Mouse (Mus musculus): ENCODE results near the gene Slc44a5. TPM values are rescaled to one million over a fixed set of nuclear protein-coding genes. Genes with fewer than 3 reads are reported as not detected.
A peak's percentile ranks its signal among the peaks of the same experiment; 100 is the strongest.

Slc44a5 gene
- polyA plus RNA-seq, 1 experiment: 0.12 TPM

DNA sequence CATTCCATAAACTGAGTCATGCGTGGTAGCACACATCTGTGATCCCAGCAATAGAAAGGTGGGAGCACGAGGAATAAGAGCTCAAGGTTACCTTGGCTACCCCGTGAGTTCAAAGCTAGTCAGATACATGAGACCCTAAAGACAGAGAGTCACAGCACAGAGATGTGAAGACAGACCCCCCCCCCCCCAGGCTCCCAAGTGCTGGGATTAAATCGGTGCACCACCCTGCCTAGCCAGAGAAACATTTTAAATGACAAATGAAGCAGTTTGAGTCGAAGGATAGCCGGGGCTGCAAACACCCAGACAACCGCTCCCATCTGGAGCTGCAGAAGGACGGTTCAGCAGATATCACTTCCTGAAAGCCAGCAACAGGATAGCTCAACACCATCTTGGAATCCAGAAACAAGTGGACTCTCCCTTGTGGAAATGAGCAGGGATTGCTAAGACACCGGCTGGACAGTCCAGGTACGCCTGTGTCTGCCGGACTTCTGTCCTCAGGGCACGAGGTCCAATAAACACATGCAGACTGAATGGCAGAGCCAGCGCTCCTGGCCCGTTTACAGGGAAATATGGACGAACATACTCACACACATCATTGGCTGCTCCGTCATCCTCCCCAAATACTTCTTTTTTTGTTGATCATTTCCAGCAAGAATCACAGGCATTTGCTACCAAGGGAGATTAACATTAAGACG lies 36.0 kb upstream of the Slc44a5 start:
- H3K27ac ChIP-seq (ENCODE audit: insufficient read depth, low read length): no peak overlapping the region

GRCm38 (mm10) chr3:153940021-153940420 lies 33.2 kb upstream of the Slc44a5 start:
- H3K36me3 ChIP-seq (ENCODE audit: control insufficient read depth, insufficient read depth, low read length, poor library complexity, severe bottlenecking): peaks cover 14% of the 10 kb centered on the region
- TF ChIP-seq CTCF (IDR thresholded peaks at IDR 0.05; ENCODE audit: low read depth, low read length) (no peak), EP300 (IDR thresholded peaks at IDR 0.05; ENCODE audit: insufficient read depth, low read depth, low read length) (no peak), POLR2A (IDR thresholded peaks at IDR 0.05; ENCODE audit: insufficient read depth, low read length) (no peak)
- no peak overlapping the region for H3K4me3 ChIP-seq (ENCODE audit: low read depth, low read length)
- H3K9me3 ChIP-seq (replicated peaks; ENCODE audit: control insufficient read depth, insufficient read depth, low read length, poor library complexity, severe bottlenecking): no peaks in the 10 kb centered on the region
- H3K27me3 ChIP-seq (ENCODE audit: control insufficient read depth, insufficient read depth, low read length, poor library complexity, severe bottlenecking): no peaks in the 10 kb centered on the region
- no peak overlapping the region for H3K27ac ChIP-seq (ENCODE audit: insufficient read depth, low read length)
- H3K9ac ChIP-seq (ENCODE audit: low read depth, poor library complexity, severe bottlenecking): no peak overlapping the region
- peaks cover 5% of the 10 kb centered on the region for H3K4me1 ChIP-seq (ENCODE audit: control insufficient read depth, insufficient read depth, low read length)

More for the DNA sequence above, 36.0 kb upstream of the Slc44a5 start:
- no peak for TF ChIP-seq CTCF (IDR thresholded peaks at IDR 0.05; ENCODE audit: low read depth, low read length)
- TF ChIP-seq EP300 (IDR thresholded peaks at IDR 0.05; ENCODE audit: insufficient read depth, low read depth, low read length): no peak
- TF ChIP-seq POLR2A (IDR thresholded peaks at IDR 0.05; ENCODE audit: insufficient read depth, low read length): no peak
- no peaks in the 10 kb centered on the region for H3K27me3 ChIP-seq (ENCODE audit: control insufficient read depth, insufficient read depth, low read length, poor library complexity, severe bottlenecking)
- H3K4me1 ChIP-seq (ENCODE audit: control insufficient read depth, insufficient read depth, low read length): peaks cover 5% of the 10 kb centered on the region
- H3K9ac ChIP-seq (ENCODE audit: low read depth, poor library complexity, severe bottlenecking): no peak overlapping the region
- H3K9me3 ChIP-seq (replicated peaks; ENCODE audit: control insufficient read depth, insufficient read depth, low read length, poor library complexity, severe bottlenecking): no peaks in the 10 kb centered on the region
- H3K36me3 ChIP-seq (ENCODE audit: control insufficient read depth, insufficient read depth, low read length, poor library complexity, severe bottlenecking): peaks cover 16% of the 10 kb centered on the region
- H3K4me3 ChIP-seq (ENCODE audit: low read depth, low read length): no peak overlapping the region

DNA sequence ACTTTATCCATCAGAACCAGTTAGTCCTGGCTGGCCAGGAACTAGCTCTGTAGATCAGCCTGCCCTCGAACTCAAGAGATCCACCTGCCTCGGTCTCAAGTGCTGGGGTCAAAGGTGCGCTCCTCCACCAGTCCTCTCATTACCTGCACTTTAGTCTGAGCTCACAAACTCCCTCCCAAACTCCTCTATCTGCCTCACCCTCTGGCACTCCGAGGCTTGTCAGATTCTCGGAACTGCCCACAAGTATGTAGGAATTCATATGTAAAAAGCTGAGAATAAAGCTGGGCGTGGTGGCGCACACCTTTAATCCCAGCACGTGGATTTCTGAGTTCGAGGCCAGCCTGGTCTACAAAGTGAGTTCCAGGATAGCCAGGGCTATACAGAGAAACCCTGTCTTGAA lies 32.8 kb upstream of the Slc44a5 start:
- H3K9ac ChIP-seq (ENCODE audit: low read depth, poor library complexity, severe bottlenecking): no peak overlapping the region
- no peak overlapping the region for H3K27ac ChIP-seq (ENCODE audit: insufficient read depth, low read length)
- H3K4me3 ChIP-seq (ENCODE audit: low read depth, low read length): no peak overlapping the region
- no peaks in the 10 kb centered on the region for H3K9me3 ChIP-seq (replicated peaks; ENCODE audit: control insufficient read depth, insufficient read depth, low read length, poor library complexity, severe bottlenecking)
- peaks cover 5% of the 10 kb centered on the region for H3K4me1 ChIP-seq (ENCODE audit: control insufficient read depth, insufficient read depth, low read length)
- TF ChIP-seq CTCF (IDR thresholded peaks at IDR 0.05; ENCODE audit: low read depth, low read length): no peak
- no peak for TF ChIP-seq EP300 (IDR thresholded peaks at IDR 0.05; ENCODE audit: insufficient read depth, low read depth, low read length)
- TF ChIP-seq POLR2A (IDR thresholded peaks at IDR 0.05; ENCODE audit: insufficient read depth, low read length): no peak
- H3K36me3 ChIP-seq (ENCODE audit: control insufficient read depth, insufficient read depth, low read length, poor library complexity, severe bottlenecking): peaks cover 14% of the 10 kb centered on the region
- H3K27me3 ChIP-seq (ENCODE audit: control insufficient read depth, insufficient read depth, low read length, poor library complexity, severe bottlenecking): no peaks in the 10 kb centered on the region

DNA sequence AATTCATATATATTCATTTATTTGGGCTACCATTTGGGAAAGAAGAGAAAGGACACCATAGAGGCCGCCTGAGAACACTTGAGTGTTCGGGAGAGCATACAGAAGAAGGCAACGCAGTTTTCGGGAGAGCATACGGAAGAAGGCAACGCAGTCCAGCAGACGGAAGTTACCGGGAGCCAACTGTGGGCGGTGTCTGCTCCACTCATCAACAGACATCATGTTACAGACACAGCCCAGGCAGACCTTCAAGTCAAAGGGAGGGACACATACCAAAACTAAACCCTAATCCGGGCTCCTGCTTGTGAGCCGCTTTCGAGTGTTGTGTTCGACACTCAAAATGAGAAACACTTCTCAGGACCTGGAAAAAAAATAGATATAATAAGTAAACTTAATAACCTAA lies 31.6 kb upstream of the Slc44a5 start:
- Histone ChIP-seq H3K9me3 (replicated peaks; ENCODE audit: control insufficient read depth, insufficient read depth, low read length, poor library complexity, severe bottlenecking) (no peaks in the 10 kb centered on the region), H3K9ac (ENCODE audit: low read depth, poor library complexity, severe bottlenecking) (no peak overlapping the region), H3K4me3 (ENCODE audit: low read depth, low read length) (no peak overlapping the region), H3K27ac (ENCODE audit: insufficient read depth, low read length) (no peak overlapping the region), H3K27me3 (ENCODE audit: control insufficient read depth, insufficient read depth, low read length, poor library complexity, severe bottlenecking) (no peaks in the 10 kb centered on the region), H3K36me3 (ENCODE audit: control insufficient read depth, insufficient read depth, low read length, poor library complexity, severe bottlenecking) (peaks cover 12% of the 10 kb centered on the region), H3K4me1 (ENCODE audit: control insufficient read depth, insufficient read depth, low read length) (peaks cover 5% of the 10 kb centered on the region)
- TF ChIP-seq POLR2A (IDR thresholded peaks at IDR 0.05; ENCODE audit: insufficient read depth, low read length) (no peak), EP300 (IDR thresholded peaks at IDR 0.05; ENCODE audit: insufficient read depth, low read depth, low read length) (no peak), CTCF (IDR thresholded peaks at IDR 0.05; ENCODE audit: low read depth, low read length) (no peak)

GRCm38 (mm10) chr3:153943003-153943640 lies 30.1 kb upstream of the Slc44a5 start:
- H3K4me3 ChIP-seq (ENCODE audit: low read depth, low read length): no peak overlapping the region
- no peaks in the 10 kb centered on the region for H3K27me3 ChIP-seq (ENCODE audit: control insufficient read depth, insufficient read depth, low read length, poor library complexity, severe bottlenecking)
- TF ChIP-seq POLR2A (IDR thresholded peaks at IDR 0.05; ENCODE audit: insufficient read depth, low read length) (no peak), CTCF (IDR thresholded peaks at IDR 0.05; ENCODE audit: low read depth, low read length) (no peak), EP300 (IDR thresholded peaks at IDR 0.05; ENCODE audit: insufficient read depth, low read depth, low read length) (no peak)
- H3K9me3 ChIP-seq (replicated peaks; ENCODE audit: control insufficient read depth, insufficient read depth, low read length, poor library complexity, severe bottlenecking): no peaks in the 10 kb centered on the region
- peaks cover 5% of the 10 kb centered on the region for H3K36me3 ChIP-seq (ENCODE audit: control insufficient read depth, insufficient read depth, low read length, poor library complexity, severe bottlenecking)
- H3K9ac ChIP-seq (ENCODE audit: low read depth, poor library complexity, severe bottlenecking): peak overlapping the region; percentile 64; the same call in 1 of the 2 replicates
- H3K4me1 ChIP-seq (ENCODE audit: control insufficient read depth, insufficient read depth, low read length): peaks cover 3% of the 10 kb centered on the region
- no peak overlapping the region for H3K27ac ChIP-seq (ENCODE audit: insufficient read depth, low read length)

- H3K9me3 ChIP-seq (replicated peaks; ENCODE audit: control insufficient read depth, insufficient read depth, low read length, poor library complexity, severe bottlenecking): no peaks in the 10 kb centered on the region
- no peaks in the 10 kb centered on the region for H3K27me3 ChIP-seq (ENCODE audit: control insufficient read depth, insufficient read depth, low read length, poor library complexity, severe bottlenecking)
- peaks cover 3% of the 10 kb centered on the region for H3K4me1 ChIP-seq (ENCODE audit: control insufficient read depth, insufficient read depth, low read length)
- peak overlapping the region; percentile 64 for H3K9ac ChIP-seq (ENCODE audit: low read depth, poor library complexity, severe bottlenecking)
- no peak overlapping the region for H3K27ac ChIP-seq (ENCODE audit: insufficient read depth, low read length)
- H3K36me3 ChIP-seq (ENCODE audit: control insufficient read depth, insufficient read depth, low read length, poor library complexity, severe bottlenecking): peaks cover under 1% of the 10 kb centered on the region; the same call in 1 of the 2 replicates
- TF ChIP-seq POLR2A (IDR thresholded peaks at IDR 0.05; ENCODE audit: insufficient read depth, low read length): no peak
- TF ChIP-seq EP300 (IDR thresholded peaks at IDR 0.05; ENCODE audit: insufficient read depth, low read depth, low read length): no peak
- TF ChIP-seq CTCF (IDR thresholded peaks at IDR 0.05; ENCODE audit: low read depth, low read length): no peak
- H3K4me3 ChIP-seq (ENCODE audit: low read depth, low read length): peak overlapping the region; percentile 93
Measured at GRCm38 (mm10) chr3:153943901-153944334, 29.3 kb upstream of the Slc44a5 start.

All from ES-Bruce4 (cell line).